Mouse (Mus musculus): ENCODE measurements around the gene Myo5c. TPM values are rescaled to one million over a fixed set of nuclear protein-coding genes. Genes with fewer than 3 reads are reported as not detected.

The Myo5c gene
- 1.9 and 2.1 TPM in 2 replicates for polyA plus RNA-seq (2012; rRNA removed)

GRCm38 (mm10) chr9:75231841-75232746, at the start of gene Myo5c:
Gene Myo5c (plus strand): TSS chr9:75232020.

GRCm38 (mm10) chr9:75306126-75306898, 74.5 kb downstream of the Myo5c start, which contains the start of gene Gnb5:
Gene Gnb5 (plus strand): TSS chr9:75306288.

DNA sequence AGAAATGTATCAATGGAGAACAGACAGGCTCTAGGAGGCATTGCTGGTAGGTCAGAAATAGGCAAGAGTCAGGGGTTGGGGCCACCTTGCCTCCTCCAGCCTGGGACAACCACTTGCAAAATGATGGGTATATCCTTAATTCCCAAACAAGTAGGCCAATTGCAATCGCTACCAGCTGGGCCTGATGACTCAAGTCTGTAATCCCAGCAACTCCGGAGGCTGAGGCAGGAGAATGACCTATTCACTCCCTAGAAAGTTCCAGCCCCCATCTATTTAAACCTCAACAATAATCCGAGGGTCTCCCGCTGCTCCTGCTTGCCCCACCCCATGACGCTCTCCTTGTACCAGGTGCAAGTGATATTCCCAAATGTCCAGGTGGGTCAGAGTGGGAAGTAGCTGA, 115.6 kb downstream of the Myo5c start, which contains the start of gene Bcl2l10:
Bcl2l10 (plus strand) TSS at position 301 of the 400 bp plus-strand sequence.

Other genes starting within 250 kb of the Myo5c start
- gene Arpp19, start 194.4 kb upstream of the Myo5c start, polyA plus RNA-seq (2012; rRNA removed) = 27.4 and 29.0 TPM in 2 replicates
- 1.4 and 1.8 TPM in 2 replicates for gene Myo5a, start 161.0 kb upstream of the Myo5c start, polyA plus RNA-seq (2012; rRNA removed)
- gene Gnb5, start 74.3 kb downstream of the Myo5c start, polyA plus RNA-seq (2012; rRNA removed) = 1.5 and 1.7 TPM in 2 replicates
- not detected in 2 replicates for gene Bcl2l10, start 115.7 kb downstream of the Myo5c start, polyA plus RNA-seq (2012; rRNA removed)
- 10.3 and 10.5 TPM in 2 replicates for gene Mapk6, start 178.0 kb downstream of the Myo5c start, polyA plus RNA-seq (2012; rRNA removed)
- gene Leo1, start 209.5 kb downstream of the Myo5c start, polyA plus RNA-seq (2012; rRNA removed) = 5.7 and 6.1 TPM in 2 replicates

All from liver, embryonic 18 days (tissue).